19 mouse cellular contexts compared by ENCODE assay signal in genomic region chr19:55369691-55370090, GRCm38 (mm10). TPM values are rescaled to one million over a fixed set of nuclear protein-coding genes. Genes with fewer than 3 reads are reported as not detected.
DNase-seq lines count a peak whose midpoint lies in the region; TF ChIP-seq lines count a peak whose summit lies in the region.
"Had no signal": no experiment of that assay in that cellular context is flagged by ENCODE, and none has a peak within 500 bp of the region (broad histone marks: within the 10 kb centered on the region; RNA-seq: fewer than 3 reads in every experiment).

No protein-coding gene starts in this region.

- no peak for TF ChIP-seq CTCF in brain, embryonic 14.5 days (IDR thresholded peaks at IDR 0.05; ENCODE audit: borderline replicate concordance, extremely low read depth, insufficient read depth, insufficient read length)

- no peak for TF ChIP-seq POLR2A in brain, embryonic 14.5 days (IDR thresholded peaks at IDR 0.05; ENCODE audit: borderline replicate concordance, extremely low read depth, insufficient read depth, insufficient read length, poor library complexity, severe bottlenecking)

- peak; percentile 7 for DNase-seq in heart, adult 8-10 months (ENCODE audit: low spot score)
- no peak for DNase-seq in heart, adult 11 months
- DNase-seq in lung, postnatal 25 days (ENCODE audit: low spot score) = peak; percentile 7
- DNase-seq in lung, postnatal 14 days = no peak
- peak; percentile 49 for DNase-seq in Muller cell, postnatal 12 days (ENCODE audit: inconsistent ontology term)
- peak; percentile 79 for DNase-seq in brain, embryonic 14.5 days (ENCODE audit: low read depth)
- DNase-seq in thymus, postnatal 14 days = no peak
- DNase-seq: adrenal gland, adult 2 months; adrenal gland, postnatal 36 days; cerebellum, adult 2 months; cerebellum, postnatal 14 days; gastrocnemius, postnatal 10 days; heart, postnatal 4 days; kidney, adult 11 months; kidney, postnatal 14 days; layer of hippocampus, adult 9-11 months; right cerebral cortex, adult 18-20 months; spleen, adult 18-20 months; thymus, postnatal 25 days had no signal

RNA-seq across cellular contexts. Expression of gene Vti1a, which starts 53.6 kb away (rescaled TPM):
- 10 to 100 TPM; 15.7 to 19.5 (median 17.5) TPM for total RNA-seq in heart, adult 8-10 months (2022)
- 16.7 and 23.5 TPM in 2 replicates for polyA plus RNA-seq in brain, embryonic 14.5 days (2012; rRNA removed)

RNA-seq across cellular contexts. Expression of gene Zdhhc6, which starts 53.9 kb away (rescaled TPM):
- total RNA-seq in heart, adult 8-10 months (2022) = 10 to 100 TPM; 19.7 to 20.5 (median 20.2) TPM
- 21.0 and 27.6 TPM in 2 replicates for polyA plus RNA-seq in brain, embryonic 14.5 days (2012; rRNA removed)

Comparison
In these comparisons a context has a peak if more than half of its experiments do, and no peak if none do; other contexts are left out.
1. DNase-seq: peak in heart, adult 8-10 months (single experiment), lung, postnatal 25 days (single experiment), Muller cell, postnatal 12 days (single experiment) and brain, embryonic 14.5 days (single experiment); none in heart, adult 11 months (single experiment), lung, postnatal 14 days (single experiment) and thymus, postnatal 14 days (single experiment).